Mouse (Mus musculus) C2C12 (cell line): Measurements from ENCODE around the gene Zfp28. TPM values are rescaled to one million over a fixed set of nuclear protein-coding genes. Genes with fewer than 3 reads are reported as not detected.

Experiments used
- H3K27me3 ChIP-seq: one replicate; pipeline ENCODE4 v1.6.1; 2011; ENCODE audit not compliant: control insufficient read depth, insufficient read depth, insufficient read length
- H3K36me3 ChIP-seq: one replicate; pipeline ENCODE4 v1.6.1; 2011; ENCODE audit not compliant: control insufficient read depth, insufficient read depth
- H3K4me3 ChIP-seq: one replicate; pipeline ENCODE4 v1.5.1; 2011; ENCODE audit warnings: mild to moderate bottlenecking, control low read depth; ENCODE audit not compliant: poor library complexity, insufficient read depth, severe bottlenecking
- H3K79me2 ChIP-seq: one replicate; pipeline ENCODE4 v1.6.1; 2011; ENCODE audit not compliant: control insufficient read depth, insufficient read depth
- H3K79me3 ChIP-seq: one replicate; pipeline ENCODE4 v1.6.1; 2011; ENCODE audit warnings: low read depth, control low read depth
- H3ac ChIP-seq: one replicate; pipeline ENCODE3; 2011; ENCODE audit warnings: low read depth; ENCODE audit not compliant: control insufficient read depth, insufficient read length
- CEBPB ChIP-seq: IDR thresholded peaks from one replicate; pipeline ENCODE4 v1.6.1; 2011; ENCODE audit warnings: low read depth, mild to moderate bottlenecking, control low read depth, moderate library complexity
- CTCF ChIP-seq: IDR thresholded peaks from one replicate; pipeline ENCODE4 v1.5.1; 2011; ENCODE audit not compliant: control insufficient read depth, insufficient read depth, insufficient read length
- FOSL1 ChIP-seq: IDR thresholded peaks from one replicate; pipeline ENCODE4 v1.8.0; 2011; ENCODE audit warnings: mild to moderate bottlenecking, low read length; ENCODE audit not compliant: poor library complexity, insufficient read depth, severe bottlenecking
- MAX ChIP-seq: IDR thresholded peaks from one replicate; pipeline ENCODE4 v1.6.1; 2011; ENCODE audit warnings: mild to moderate bottlenecking, control low read depth
- MYOD1 ChIP-seq: IDR thresholded peaks from one replicate; pipeline ENCODE4 v1.6.1; 2011; ENCODE audit warnings: low read depth; ENCODE audit not compliant: control insufficient read depth, insufficient read length
- MYOG ChIP-seq: IDR thresholded peaks from one replicate; pipeline ENCODE4 v1.6.1; 2011; ENCODE audit not compliant: control insufficient read depth, insufficient read length; ENCODE audit errors: extremely low read depth
- USF1 ChIP-seq: IDR thresholded peaks from one replicate; pipeline ENCODE4 v1.6.1; 2011; ENCODE audit warnings: low read depth, mild to moderate bottlenecking, control low read depth, moderate library complexity
- polyA plus RNA-seq: library from polyadenylated mRNA; unstranded; fragments of >200 nt; fragmentation: generic; extraction: Trizol; gene quantifications from one replicate; pipeline ENCODE4 v1.2.1, GENCODE M21; 2012; ENCODE audit warnings: missing spikeins

The Zfp28 gene
- polyA plus RNA-seq, 1 experiment, result 2.7 TPM

- no peaks in the 10 kb centered on the region for H3K27me3 ChIP-seq
- no peaks in the 10 kb centered on the region for H3K36me3 ChIP-seq
- no peak overlapping the region for H3K4me3 ChIP-seq
- no peak for TF ChIP-seq FOSL1
- no peak for TF ChIP-seq MAX
- no peak for TF ChIP-seq CTCF
- TF ChIP-seq CEBPB, result no peak
- TF ChIP-seq MYOG, result no peak
- no peaks in the 10 kb centered on the region for H3K79me3 ChIP-seq
- H3K79me2 ChIP-seq, result no peaks in the 10 kb centered on the region
- H3ac ChIP-seq, result no peak overlapping the region
Measured at GRCm38 (mm10) chr7:6415442-6415787, 32.3 kb downstream of the Zfp28 start.

DNA sequence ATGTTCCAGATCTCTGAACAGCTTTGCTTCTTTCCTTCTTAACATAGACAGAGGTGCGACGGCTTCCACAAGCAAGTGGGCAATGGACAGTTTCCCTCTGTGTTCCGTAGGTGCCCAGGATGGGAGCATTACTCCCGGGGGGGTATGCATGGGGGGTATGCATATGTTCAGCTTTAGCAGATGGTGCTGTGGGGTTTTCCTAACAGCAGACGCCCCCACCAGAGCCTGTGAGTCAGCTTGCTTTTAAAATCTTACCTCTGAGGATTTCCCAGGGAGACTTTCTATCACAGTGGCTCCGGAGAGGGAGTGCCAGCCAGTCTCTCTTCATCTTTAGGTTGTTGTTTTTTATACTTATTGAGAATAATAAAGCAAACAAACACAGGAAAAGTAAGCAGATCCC, 36.8 kb downstream of the Zfp28 start:
- Histone ChIP-seq H3K27me3 (no peaks in the 10 kb centered on the region), H3K79me2 (no peaks in the 10 kb centered on the region), H3K4me3 (no peak overlapping the region), H3K79me3 (no peaks in the 10 kb centered on the region), H3ac (no peak overlapping the region), H3K36me3 (no peaks in the 10 kb centered on the region)
- TF ChIP-seq FOSL1 (no peak), CTCF (no peak), MYOD1 (no peak), MYOG (no peak), CEBPB (no peak), USF1 (no peak), MAX (no peak)

- Histone ChIP-seq H3K27me3 (no peaks in the 10 kb centered on the region), H3K79me3 (no peaks in the 10 kb centered on the region), H3ac (no peak overlapping the region), H3K4me3 (no peak overlapping the region), H3K79me2 (no peaks in the 10 kb centered on the region), H3K36me3 (no peaks in the 10 kb centered on the region)
- TF ChIP-seq CEBPB (no peak), MAX (no peak), MYOD1 (no peak), MYOG (no peak), USF1 (no peak)
Measured at GRCm38 (mm10) chr7:6429381-6429780, 46.3 kb downstream of the Zfp28 start.

DNA sequence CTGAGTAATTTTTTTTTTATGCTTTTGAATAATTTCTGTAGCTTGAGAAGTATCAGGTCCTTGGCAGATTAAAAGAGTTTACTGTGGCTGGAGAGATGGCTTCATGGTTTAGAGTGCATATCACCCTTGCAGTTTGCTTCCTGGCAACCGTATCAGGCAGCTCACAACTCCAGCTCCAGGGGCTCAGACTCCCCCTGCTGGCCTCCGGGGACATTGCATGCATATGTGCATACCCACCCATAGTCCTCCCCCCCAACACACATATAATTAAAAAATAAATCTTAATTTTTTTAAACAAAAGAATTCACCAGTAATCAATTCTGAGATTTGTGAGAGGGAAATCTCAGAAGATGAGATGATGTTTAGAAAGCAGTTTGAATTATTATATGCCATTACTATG, 47.2 kb downstream of the Zfp28 start:
- Histone ChIP-seq H3K36me3 (no peaks in the 10 kb centered on the region), H3K79me2 (no peaks in the 10 kb centered on the region), H3ac (no peak overlapping the region), H3K79me3 (no peaks in the 10 kb centered on the region), H3K27me3 (no peaks in the 10 kb centered on the region), H3K4me3 (no peak overlapping the region)
- TF ChIP-seq CTCF, result no peak
- no peak for TF ChIP-seq FOSL1
- no peak for TF ChIP-seq MYOD1
- no peak for TF ChIP-seq MYOG
- no peak for TF ChIP-seq USF1
- TF ChIP-seq CEBPB, result no peak
- TF ChIP-seq MAX, result no peak

DNA sequence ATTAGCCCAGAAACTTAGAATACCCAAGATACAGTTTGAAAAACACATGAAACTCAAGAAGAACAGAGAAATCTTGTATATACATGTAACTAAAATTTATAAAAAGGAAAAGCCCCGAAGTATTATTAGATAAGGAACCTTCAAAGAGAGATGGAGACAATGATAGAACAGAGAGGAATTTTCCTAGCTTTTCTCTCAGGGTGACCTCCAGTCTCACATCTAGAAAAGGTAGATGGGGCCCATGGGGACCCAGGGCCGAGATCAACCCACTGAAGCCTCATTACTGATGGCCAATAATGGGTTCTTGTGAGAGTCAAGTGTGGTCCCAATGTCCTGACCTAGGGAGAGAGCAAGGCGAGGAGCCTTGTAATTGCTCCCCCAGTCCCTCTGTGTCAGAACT, 55.3 kb downstream of the Zfp28 start, which contains the start of gene Olfr1344:
Gene Olfr1344 (plus strand): TSS at position 301 of the 400 bp plus-strand sequence.
- Histone ChIP-seq H3K4me3 (no peak within 1 kb of the TSS), H3K79me2 (no peaks in the 10 kb centered on the region), H3K27me3 (no peaks in the 10 kb centered on the region), H3ac (no peak within 1 kb of the TSS), H3K36me3 (no peaks in the 10 kb centered on the region), H3K79me3 (no peaks in the 10 kb centered on the region)
- TF ChIP-seq USF1 (no peak), CEBPB (no peak), MYOG (no peak), FOSL1 (no peak), CTCF (no peak), MAX (no peak), MYOD1 (no peak)

DNA sequence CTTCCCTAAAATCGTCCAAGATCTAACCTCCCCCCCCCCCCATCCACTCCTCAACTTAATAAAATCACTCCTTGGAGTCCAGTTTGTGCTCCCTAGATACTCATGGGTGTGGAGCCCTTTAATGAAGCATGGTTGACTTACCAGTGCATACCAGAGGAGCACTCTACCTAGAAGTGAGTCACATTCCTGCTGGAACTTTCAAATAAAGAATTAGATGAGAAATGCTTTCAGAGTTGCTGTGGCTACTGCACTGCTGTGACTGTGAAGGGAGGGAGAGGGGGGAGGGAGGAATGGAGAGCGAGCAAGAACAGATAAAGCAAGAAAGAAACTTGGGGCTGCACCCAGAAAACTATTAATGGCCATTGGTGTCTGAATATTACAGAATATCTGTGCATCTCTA, 58.1 kb downstream of the Zfp28 start:
- Histone ChIP-seq H3K36me3 (no peaks in the 10 kb centered on the region), H3K4me3 (no peak overlapping the region), H3K79me2 (no peaks in the 10 kb centered on the region), H3ac (no peak overlapping the region), H3K27me3 (no peaks in the 10 kb centered on the region), H3K79me3 (no peaks in the 10 kb centered on the region)
- TF ChIP-seq USF1, result no peak
- TF ChIP-seq MYOD1, result no peak
- no peak for TF ChIP-seq CEBPB
- TF ChIP-seq MAX, result no peak
- no peak for TF ChIP-seq CTCF
- no peak for TF ChIP-seq FOSL1

Other genes with a start within 250 kb of the Zfp28 start
- gene Zfp787, start 227.3 kb upstream of the Zfp28 start, polyA plus RNA-seq, result 31.1 TPM
- gene Zfp444, start 211.1 kb upstream of the Zfp28 start, polyA plus RNA-seq, result 30.9 TPM
- not detected for gene Galp, start 186.2 kb upstream of the Zfp28 start, polyA plus RNA-seq
- gene Zscan5b, start 161.0 kb upstream of the Zfp28 start, polyA plus RNA-seq, result not detected
- not detected for gene Epp13, start 130.6 kb upstream of the Zfp28 start, polyA plus RNA-seq
- gene Zfp667, start 96.7 kb upstream of the Zfp28 start, polyA plus RNA-seq, result 1.4 TPM
- gene Zfp583, start 52.0 kb upstream of the Zfp28 start, polyA plus RNA-seq, result 0.18 TPM
- 0.01 TPM for gene Gm3854, start 39.5 kb upstream of the Zfp28 start, polyA plus RNA-seq
- 0.34 TPM for gene Zfp78, start 20.0 kb upstream of the Zfp28 start, polyA plus RNA-seq
- 0.06 TPM for gene Smim17, start 15.4 kb downstream of the Zfp28 start, polyA plus RNA-seq
- not detected for gene Gm20715, start 27.0 kb downstream of the Zfp28 start, polyA plus RNA-seq
- not detected for gene Olfr1344, start 55.4 kb downstream of the Zfp28 start, polyA plus RNA-seq
- not detected for gene Olfr1336, start 72.9 kb downstream of the Zfp28 start, polyA plus RNA-seq
- gene Olfr1346, start 83.8 kb downstream of the Zfp28 start, polyA plus RNA-seq, result 0.01 TPM
- not detected for gene Olfr5, start 103.6 kb downstream of the Zfp28 start, polyA plus RNA-seq
- gene Olfr1347, start 116.5 kb downstream of the Zfp28 start, polyA plus RNA-seq, result not detected
- gene Olfr1348, start 125.5 kb downstream of the Zfp28 start, polyA plus RNA-seq, result not detected
- not detected for gene Olfr1349, start 139.7 kb downstream of the Zfp28 start, polyA plus RNA-seq
- not detected for gene Olfr1350, start 181.5 kb downstream of the Zfp28 start, polyA plus RNA-seq